In genomic region chr15:25909783-25910494, GRCm38 (mm10) we compare ENCODE assay signal across 9 mouse cellular contexts.
A peak's percentile ranks its signal among the peaks of the same experiment; 100 is the strongest.
DNase-seq lines count a peak whose midpoint lies in the region; ATAC-seq and TF ChIP-seq lines count a peak whose summit lies in the region.
"Had no signal": no experiment of that assay in that cellular context is flagged by ENCODE, and none has a peak within 500 bp of the region (broad histone marks: within the 10 kb centered on the region; RNA-seq: fewer than 3 reads in every experiment).

No protein-coding gene starts in this region.

- H3K27me3 ChIP-seq in forebrain, embryonic 11.5 days (ENCODE audit: control insufficient read depth, insufficient read depth, low read length): no peaks in the 10 kb centered on the region
- peaks cover 17% of the 10 kb centered on the region for H3K27me3 ChIP-seq in megakaryocyte, embryonic 14.5 days (replicated peaks)

- WGBS in forebrain, embryonic 11.5 days: 48% methylated on average over 11 of the region's 11 CpGs

- DNase-seq in gastrocnemius, adult 2 months: no peak
- DNase-seq in gastrocnemius, postnatal 36 days: no peak
- DNase-seq in A20 (ENCODE audit: low read depth, low spot score): peak; percentile 42
- no peak for DNase-seq in forebrain, embryonic 11.5 days (ENCODE audit: low spot score)
- DNase-seq in layer of hippocampus, postnatal 10 days (ENCODE audit: low spot score in 2 of 2): no peak
- no peak for DNase-seq in lung, postnatal 14 days
- no peak for DNase-seq in kidney, postnatal 25 days
- DNase-seq: kidney, postnatal 36 days had no signal

- intact Hi-C loops in gastrocnemius, adult 2 months (cut with DNase I): no loop called here
- intact Hi-C loops in gastrocnemius, postnatal 36 days (cut with DNase I): no loop called here

- TF ChIP-seq CTCF in gastrocnemius, adult 2 months (IDR thresholded peaks at IDR 0.05): no peak

- H3K4me1 ChIP-seq in forebrain, embryonic 11.5 days (replicated peaks; ENCODE audit: control insufficient read depth, insufficient read depth, low read length): no peaks in the 10 kb centered on the region
- peaks cover 29% of the 10 kb centered on the region for H3K4me1 ChIP-seq in megakaryocyte, embryonic 14.5 days

- H3K4me2 ChIP-seq in forebrain, embryonic 11.5 days (ENCODE audit: low read depth, low read length, severe bottlenecking): no peak overlapping the region

- no peak overlapping the region for H3K4me3 ChIP-seq in gastrocnemius, adult 2 months
- no peak overlapping the region for H3K4me3 ChIP-seq in forebrain, embryonic 11.5 days (ENCODE audit: low read depth, low read length)
- H3K4me3 ChIP-seq in megakaryocyte, embryonic 14.5 days (replicated peaks): peak overlapping the region; percentile 87

- no peaks in the 10 kb centered on the region for H3K9me3 ChIP-seq in forebrain, embryonic 11.5 days (ENCODE audit: control insufficient read depth, low read length)
- H3K9me3 ChIP-seq in megakaryocyte, embryonic 14.5 days: no peaks in the 10 kb centered on the region

- ATAC-seq in forebrain, embryonic 11.5 days (replicated peaks; ENCODE audit: low FRiP score): 0 out of 2 replicates have a peak, but pooled peaks have one; percentile 42

- 0 out of 2 replicates have a peak overlapping the region, but pooled peaks have one; percentile 24 for H3K27ac ChIP-seq in gastrocnemius, adult 2 months
- H3K27ac ChIP-seq in forebrain, embryonic 11.5 days (ENCODE audit: low read depth, low read length): no peak overlapping the region

- no peaks in the 10 kb centered on the region for H3K36me3 ChIP-seq in forebrain, embryonic 11.5 days (ENCODE audit: control insufficient read depth, insufficient read depth, low read length)
- H3K36me3 ChIP-seq in megakaryocyte, embryonic 14.5 days (replicated peaks; ENCODE audit: low read length): no peaks in the 10 kb centered on the region

- H3K9ac ChIP-seq in forebrain, embryonic 11.5 days (ENCODE audit: low read length): no peak overlapping the region
